Mouse (Mus musculus) liver, postnatal 0 days (tissue): ENCODE measurements at regions not wholly inside any gene's neighbourhood (a gene's known extent, or its start where the extent isn't known, plus 50 kb on each side); places are given as distances from the start of the nearest gene placed in this dataset.

Experiments used
- CTCF ChIP-seq: sonication (generic); IDR thresholded peaks from 2 replicates; pipeline ENCODE4 v1.5.1; 2016; ENCODE audit warnings: antibody characterized with exemption, low read depth
- EP300 ChIP-seq: IDR thresholded peaks from 2 replicates; pipeline ENCODE4 v1.6.1; 2016; ENCODE audit warnings: antibody characterized with exemption, low read depth, mild to moderate bottlenecking

GRCm38 (mm10) chr16:58316889-58317455 lies 91.3 kb upstream of the Dcbld2 start:
- TF ChIP-seq CTCF (no peak), EP300 (no peak)
